Mouse (Mus musculus): ENCODE measurements around the gene Pakap. TPM values are rescaled to one million over a fixed set of nuclear protein-coding genes. Genes with fewer than 3 reads are reported as not detected.

Pakap gene
- 5.8 and 6.2 TPM in 2 replicates for polyA plus RNA-seq (2015; fragmentation: Nextera tagmentation; extraction: Ambion mirVana)

GRCm38 (mm10) chr4:57567666-57568206 is at the start of gene Pakap:
Gene Pakap (plus strand): TSS chr4:57568179.
- WGBS = under 1% methylated on average over 51 of the region's 51 CpGs

GRCm38 (mm10) chr4:57523456-57523855 is 44.5 kb upstream of the Pakap start:
- no peak overlapping the region for H3K4me3 ChIP-seq
- no peaks in the 10 kb centered on the region for H3K27me3 ChIP-seq
- H3K9me3 ChIP-seq = no peaks in the 10 kb centered on the region
- 94% methylated on average over 15 of the region's 15 CpGs for WGBS
- no peak overlapping the region for H3K9ac ChIP-seq (replicated peaks)
- no peaks in the 10 kb centered on the region for H3K4me1 ChIP-seq
- no peaks in the 10 kb centered on the region for H3K36me3 ChIP-seq
- ATAC-seq (replicated peaks) = no peak
- no peak overlapping the region for H3K27ac ChIP-seq (replicated peaks)
- no peak overlapping the region for H3K4me2 ChIP-seq (replicated peaks)

More at GRCm38 (mm10) chr4:57567666-57568206, at the start of gene Pakap:
- no peaks in the 10 kb centered on the region for H3K9me3 ChIP-seq
- H3K36me3 ChIP-seq = no peaks in the 10 kb centered on the region
- peak within 1 kb of the TSS; percentile 55 for H3K4me3 ChIP-seq
- H3K27ac ChIP-seq (replicated peaks) = peak within 1 kb of the TSS; percentile 44
- H3K27me3 ChIP-seq = 0 out of 2 replicates have a peak, but pooled peaks cover 7% of the 10 kb centered on the region
- peak within 1 kb of the TSS; percentile 61 for H3K9ac ChIP-seq (replicated peaks)
- peaks cover 6% of the 10 kb centered on the region for H3K4me1 ChIP-seq
- H3K4me2 ChIP-seq (replicated peaks) = peak within 1 kb of the TSS; percentile 80
- ATAC-seq (replicated peaks) = peak; percentile 91

- H3K27ac ChIP-seq (replicated peaks) = no peak overlapping the region
- WGBS = 65% methylated on average over 3 of the region's 3 CpGs
Measured at GRCm38 (mm10) chr4:57524461-57524860, 43.5 kb upstream of the Pakap start.

GRCm38 (mm10) chr4:57525221-57526011 is 42.6 kb upstream of the Pakap start:
- Histone ChIP-seq H3K27me3 (no peaks in the 10 kb centered on the region), H3K4me3 (no peak overlapping the region), H3K36me3 (no peaks in the 10 kb centered on the region), H3K4me2 (replicated peaks) (no peak overlapping the region), H3K4me1 (no peaks in the 10 kb centered on the region), H3K9ac (replicated peaks) (no peak overlapping the region), H3K27ac (replicated peaks) (no peak overlapping the region), H3K9me3 (no peaks in the 10 kb centered on the region)
- WGBS = 85% methylated on average over 9 of the region's 9 CpGs
- no peak for ATAC-seq (replicated peaks)

More at GRCm38 (mm10) chr4:57524461-57524860, 43.5 kb upstream of the Pakap start:
- Histone ChIP-seq H3K9me3 (no peaks in the 10 kb centered on the region), H3K4me2 (replicated peaks) (no peak overlapping the region), H3K27me3 (no peaks in the 10 kb centered on the region), H3K9ac (replicated peaks) (no peak overlapping the region), H3K36me3 (no peaks in the 10 kb centered on the region), H3K4me3 (no peak overlapping the region), H3K4me1 (no peaks in the 10 kb centered on the region)
- ATAC-seq (replicated peaks) = no peak

- no peak overlapping the region for H3K4me3 ChIP-seq
- H3K4me1 ChIP-seq = no peaks in the 10 kb centered on the region
- no peaks in the 10 kb centered on the region for H3K9me3 ChIP-seq
- H3K27ac ChIP-seq (replicated peaks) = no peak overlapping the region
- no peaks in the 10 kb centered on the region for H3K36me3 ChIP-seq
- no peak for ATAC-seq (replicated peaks)
- H3K4me2 ChIP-seq (replicated peaks) = no peak overlapping the region
- no peaks in the 10 kb centered on the region for H3K27me3 ChIP-seq
- H3K9ac ChIP-seq (replicated peaks) = no peak overlapping the region
Measured at GRCm38 (mm10) chr4:57528296-57528695, 39.7 kb upstream of the Pakap start.

GRCm38 (mm10) chr4:57533686-57534085 is 34.3 kb upstream of the Pakap start:
- ATAC-seq (replicated peaks) = no peak
- H3K27me3 ChIP-seq = no peaks in the 10 kb centered on the region
- no peak overlapping the region for H3K4me2 ChIP-seq (replicated peaks)
- peaks cover 5% of the 10 kb centered on the region; the same call in 1 of the 2 replicates for H3K4me1 ChIP-seq
- 87% methylated on average over 6 of the region's 6 CpGs for WGBS
- H3K9ac ChIP-seq (replicated peaks) = no peak overlapping the region
- H3K4me3 ChIP-seq = no peak overlapping the region
- no peak overlapping the region for H3K27ac ChIP-seq (replicated peaks)
- H3K36me3 ChIP-seq = no peaks in the 10 kb centered on the region
- H3K9me3 ChIP-seq = no peaks in the 10 kb centered on the region

- Histone ChIP-seq H3K9me3 (no peaks in the 10 kb centered on the region), H3K4me1 (peaks cover 5% of the 10 kb centered on the region; the same call in 1 of the 2 replicates), H3K9ac (replicated peaks) (no peak overlapping the region), H3K27ac (replicated peaks) (no peak overlapping the region), H3K36me3 (no peaks in the 10 kb centered on the region), H3K4me2 (replicated peaks) (no peak overlapping the region), H3K4me3 (no peak overlapping the region), H3K27me3 (no peaks in the 10 kb centered on the region)
- ATAC-seq (replicated peaks) = no peak
- 76% methylated on average over 6 of the region's 6 CpGs for WGBS
Measured at GRCm38 (mm10) chr4:57534232-57534631, 33.7 kb upstream of the Pakap start.

GRCm38 (mm10) chr4:57535087-57535486 is 32.9 kb upstream of the Pakap start:
- Histone ChIP-seq H3K9ac (replicated peaks) (no peak overlapping the region), H3K4me3 (no peak overlapping the region), H3K27me3 (no peaks in the 10 kb centered on the region), H3K4me1 (peaks cover 5% of the 10 kb centered on the region; the same call in 1 of the 2 replicates), H3K36me3 (no peaks in the 10 kb centered on the region), H3K27ac (replicated peaks) (no peak overlapping the region), H3K9me3 (no peaks in the 10 kb centered on the region), H3K4me2 (replicated peaks) (no peak overlapping the region)
- ATAC-seq (replicated peaks) = no peak
- WGBS = 94% methylated on average over 4 of the region's 4 CpGs

- Histone ChIP-seq H3K4me3 (no peak overlapping the region), H3K4me1 (peaks cover 5% of the 10 kb centered on the region; the same call in 1 of the 2 replicates), H3K27ac (replicated peaks) (no peak overlapping the region), H3K4me2 (replicated peaks) (no peak overlapping the region), H3K9me3 (no peaks in the 10 kb centered on the region), H3K36me3 (no peaks in the 10 kb centered on the region), H3K9ac (replicated peaks) (no peak overlapping the region), H3K27me3 (no peaks in the 10 kb centered on the region)
- no peak for ATAC-seq (replicated peaks)
- WGBS = 14% methylated on average over 4 of the region's 4 CpGs
Measured at GRCm38 (mm10) chr4:57538029-57538688, 29.8 kb upstream of the Pakap start.

GRCm38 (mm10) chr4:57543692-57544256 is 24.2 kb upstream of the Pakap start:
- no peaks in the 10 kb centered on the region for H3K27me3 ChIP-seq
- no peak overlapping the region for H3K27ac ChIP-seq (replicated peaks)
- no peaks in the 10 kb centered on the region for H3K36me3 ChIP-seq
- H3K9ac ChIP-seq (replicated peaks) = no peak overlapping the region
- H3K4me1 ChIP-seq = peaks cover 8% of the 10 kb centered on the region
- H3K4me3 ChIP-seq = no peak overlapping the region
- under 1% methylated on average over 6 of the region's 6 CpGs for WGBS
- no peaks in the 10 kb centered on the region for H3K9me3 ChIP-seq
- peak; percentile 72 for ATAC-seq (replicated peaks)
- H3K4me2 ChIP-seq (replicated peaks) = no peak overlapping the region

- 79% methylated on average over 7 of the region's 7 CpGs for WGBS
- Histone ChIP-seq H3K9me3 (no peaks in the 10 kb centered on the region), H3K4me2 (replicated peaks) (no peak overlapping the region), H3K4me3 (no peak overlapping the region), H3K36me3 (no peaks in the 10 kb centered on the region), H3K9ac (replicated peaks) (no peak overlapping the region), H3K27ac (replicated peaks) (no peak overlapping the region), H3K27me3 (no peaks in the 10 kb centered on the region), H3K4me1 (peaks cover 8% of the 10 kb centered on the region)
- no peak for ATAC-seq (replicated peaks)
Measured at GRCm38 (mm10) chr4:57547785-57548184, 20.2 kb upstream of the Pakap start.

GRCm38 (mm10) chr4:57550216-57550615 is 17.8 kb upstream of the Pakap start:
- 28% methylated on average over 1 of the region's 1 CpGs for WGBS
- no peaks in the 10 kb centered on the region for H3K36me3 ChIP-seq
- no peak overlapping the region for H3K4me2 ChIP-seq (replicated peaks)
- H3K4me3 ChIP-seq = no peak overlapping the region
- H3K9me3 ChIP-seq = no peaks in the 10 kb centered on the region
- H3K27me3 ChIP-seq = no peaks in the 10 kb centered on the region
- no peak overlapping the region for H3K27ac ChIP-seq (replicated peaks)
- no peaks in the 10 kb centered on the region for H3K4me1 ChIP-seq
- H3K9ac ChIP-seq (replicated peaks) = no peak overlapping the region
- no peak for ATAC-seq (replicated peaks)
